Mouse (Mus musculus) heart, postnatal 0 days (tissue): ENCODE results near the gene Otos. TPM values are rescaled to one million over a fixed set of nuclear protein-coding genes. Genes with fewer than 3 reads are reported as not detected.

Experiments used
- ATAC-seq: fragments of 200-750 bp; cut with Nextera tagmentation; 2 replicates; pipeline ENCODE4 v1.8.0; 2017; ENCODE audit warnings: low read depth, moderate number of reproducible peaks, moderate library complexity; ENCODE audit not compliant: insufficient read depth
- DNase-seq: peaks from one replicate; pipeline ENCODE4 v3.0.0-alpha.2; 2016; ENCODE audit warnings: low spot score
- H3K27ac ChIP-seq: fragments of 300-500 bp; sonication (generic); 2 replicates; pipeline ENCODE4 v1.5.1; 2014; ENCODE audit warnings: low read depth, mild to moderate bottlenecking
- H3K27me3 ChIP-seq: fragments of 300-500 bp; sonication (generic); 2 replicates; pipeline ENCODE4 v1.6.1; 2014; ENCODE audit warnings: low read length, mixed read lengths; ENCODE audit not compliant: control insufficient read depth, insufficient read depth
- H3K36me3 ChIP-seq: fragments of 300-500 bp; sonication (generic); replicated peaks from 2 replicates; pipeline ENCODE4 v1.6.1; 2014; ENCODE audit warnings: low read length, mixed read lengths; ENCODE audit not compliant: control insufficient read depth, insufficient read depth
- H3K4me1 ChIP-seq: fragments of 300-500 bp; sonication (generic); 2 replicates; pipeline ENCODE4 v1.6.1; 2014; ENCODE audit warnings: antibody characterized with exemption; ENCODE audit not compliant: control insufficient read depth, insufficient read depth
- H3K4me2 ChIP-seq: fragments of 300-500 bp; sonication (generic); 2 replicates; pipeline ENCODE4 v1.6.1; 2014; ENCODE audit warnings: low read depth, mild to moderate bottlenecking, low read length, moderate library complexity
- H3K4me3 ChIP-seq: fragments of 300-500 bp; sonication (generic); 2 replicates; pipeline ENCODE4 v1.5.1; 2014; ENCODE audit warnings: low read depth, low read length
- H3K9ac ChIP-seq: fragments of 300-500 bp; sonication (generic); replicated peaks from 2 replicates; pipeline ENCODE4 v1.6.1; 2014; ENCODE audit warnings: low read depth, low read length, mixed read lengths
- H3K9me3 ChIP-seq: fragments of 300-500 bp; sonication (generic); replicated peaks from 2 replicates; pipeline ENCODE4 v1.6.1; 2016; ENCODE audit warnings: low read length; ENCODE audit not compliant: control insufficient read depth
- CTCF ChIP-seq: IDR thresholded peaks from 2 replicates; pipeline ENCODE4 v1.5.1; 2016; ENCODE audit warnings: antibody characterized with exemption, control low read depth, low read depth
- EP300 ChIP-seq: IDR thresholded peaks from 2 replicates; pipeline ENCODE4 v1.6.1; 2016; ENCODE audit warnings: antibody characterized with exemption, low read depth
- WGBS: fragments of 180-500 bp; shearing (Covaris S2); extraction: QIAGEN DNeasy Blood & Tissue Kit; methylation state at CpG from one replicate; pipeline ENCODE4 v1.1.7; 2014; 5-methylcytosine and 5-hydroxymethylcytosine counted together
- polyA plus RNA-seq: library from polyadenylated mRNA; unstranded; fragments of >200 nt; fragmentation: Nextera tagmentation; extraction: Ambion mirVana; gene quantifications from 2 replicates; pipeline ENCODE4 v1.2.1, GENCODE M21; 2015
- total RNA-seq: library from RNA; depleted of rRNA; stranded (reverse); fragments of >200 nt; gene quantifications from 2 replicates; pipeline ENCODE4 v1.2.3, GENCODE M21; 2014; ENCODE audit warnings: low replicate concordance

Gene Otos
- total and polyA plus RNA-seq, 2 experiments from 2014 or later: 0.08 TPM; not detected in 1

- DNase-seq: no peak
- Histone ChIP-seq H3K4me2 (no peak overlapping the region), H3K9me3 (no peaks in the 10 kb centered on the region), H3K9ac (no peak overlapping the region), H3K27ac (no peak overlapping the region), H3K4me1 (peaks cover 8% of the 10 kb centered on the region; the same call in 1 of the 2 replicates), H3K4me3 (no peak overlapping the region), H3K36me3 (no peaks in the 10 kb centered on the region), H3K27me3 (no peaks in the 10 kb centered on the region)
- ATAC-seq: no peak
- no peak for TF ChIP-seq CTCF
- TF ChIP-seq EP300: no peak
- WGBS: 74% methylated on average over 7 of the region's 7 CpGs
Measured at GRCm38 (mm10) chr1:92646601-92647000, 2.0 kb downstream of the Otos start.

- 49% methylated on average over 2 of the region's 2 CpGs for WGBS
Measured at GRCm38 (mm10) chr1:92646111-92646510, 2.5 kb downstream of the Otos start.

GRCm38 (mm10) chr1:92644916-92645315 lies 3.7 kb downstream of the Otos start:
- TF ChIP-seq EP300 (no peak), CTCF (no peak)
- Histone ChIP-seq H3K27ac (no peak overlapping the region), H3K27me3 (no peaks in the 10 kb centered on the region), H3K4me1 (peaks cover 17% of the 10 kb centered on the region), H3K36me3 (no peaks in the 10 kb centered on the region), H3K4me3 (no peak overlapping the region), H3K9ac (no peak overlapping the region), H3K9me3 (no peaks in the 10 kb centered on the region), H3K4me2 (no peak overlapping the region)
- DNase-seq (no peak), ATAC-seq (no peak)
- WGBS: 70% methylated on average over 5 of the region's 5 CpGs

More at GRCm38 (mm10) chr1:92646111-92646510, 2.5 kb downstream of the Otos start:
- no peak for ATAC-seq
- Histone ChIP-seq H3K4me2 (no peak overlapping the region), H3K27ac (no peak overlapping the region), H3K27me3 (no peaks in the 10 kb centered on the region), H3K9me3 (no peaks in the 10 kb centered on the region), H3K4me3 (no peak overlapping the region), H3K36me3 (no peaks in the 10 kb centered on the region), H3K9ac (no peak overlapping the region), H3K4me1 (peaks cover 9% of the 10 kb centered on the region)
- TF ChIP-seq EP300: no peak
- no peak for TF ChIP-seq CTCF
- DNase-seq: no peak

GRCm38 (mm10) chr1:92643691-92644090 lies 5.0 kb downstream of the Otos start:
- peaks cover 7% of the 10 kb centered on the region; the same call in 1 of the 2 replicates for H3K36me3 ChIP-seq
- peaks cover 17% of the 10 kb centered on the region for H3K4me1 ChIP-seq
- DNase-seq: no peak
- H3K27ac ChIP-seq: no peak overlapping the region
- TF ChIP-seq CTCF (no peak), EP300 (no peak)
- no peak for ATAC-seq
- H3K27me3 ChIP-seq: no peaks in the 10 kb centered on the region
- 76% methylated on average over 4 of the region's 4 CpGs for WGBS
- no peak overlapping the region for H3K4me2 ChIP-seq
- no peak overlapping the region for H3K9ac ChIP-seq
- no peak overlapping the region for H3K4me3 ChIP-seq
- H3K9me3 ChIP-seq: no peaks in the 10 kb centered on the region

GRCm38 (mm10) chr1:92641514-92642272 lies 6.9 kb downstream of the Otos start, which contains the start of gene Cops9:
TSS of gene Cops9 (minus strand) at chr1:92641985.
- ATAC-seq: peak; percentile 94
- Histone ChIP-seq H3K9me3 (no peaks in the 10 kb centered on the region), H3K27ac (peak within 1 kb of the TSS; percentile 72), H3K4me1 (peaks cover 17% of the 10 kb centered on the region), H3K27me3 (no peaks in the 10 kb centered on the region), H3K36me3 (peaks cover 19% of the 10 kb centered on the region), H3K4me2 (peak within 1 kb of the TSS; percentile 90), H3K4me3 (peak within 1 kb of the TSS; percentile 86), H3K9ac (peak within 1 kb of the TSS; percentile 79)
- WGBS: 2% methylated on average over 50 of the region's 50 CpGs
- DNase-seq: peak; percentile 89
- TF ChIP-seq EP300 (no peak), CTCF (no peak)
